Mouse (Mus musculus) MEL (cell line): ENCODE data around the gene Sobp.

Experiments used
- CTCF ChIP-seq, 3 experiments: IDR thresholded peaks in 2 of 3; conservative IDR thresholded peaks in 1 of 3; 2 replicates each; pipeline ENCODE4 v1.5.1; 2011 to 2012; ENCODE audit warnings: low read length in 3 of 3, low read depth in 2 of 3, mild to moderate bottlenecking in 2 of 3, improper control_type of control experiment in 1 of 3, inconsistent platforms in 1 of 3, mixed read lengths in 1 of 3, moderate library complexity in 1 of 3; ENCODE audit not compliant: control insufficient read depth in 1 of 3, insufficient read depth in 1 of 3, poor library complexity in 1 of 3, severe bottlenecking in 1 of 3
- EP300 ChIP-seq, 2 experiments: IDR thresholded peaks; 2 replicates each; pipeline ENCODE4 v1.6.1; 2011; ENCODE audit warnings: improper control_type of control experiment in 2 of 2, low read length in 2 of 2, low read depth in 1 of 2, mild to moderate bottlenecking in 1 of 2
- MAFK ChIP-seq: IDR thresholded peaks from 2 replicates; pipeline ENCODE4 v1.6.1; 2011; ENCODE audit warnings: low read depth, mild to moderate bottlenecking, low read length, improper control_type of control experiment, borderline replicate concordance
- POLR2A ChIP-seq, 2 experiments: IDR thresholded peaks; 2 replicates each; pipeline ENCODE4 v1.6.1; 2011 to 2012; ENCODE audit warnings: low read length in 2 of 2, mild to moderate bottlenecking in 2 of 2, control low read depth in 1 of 2, improper control_type of control experiment in 1 of 2, low read depth in 1 of 2, moderate library complexity in 1 of 2; ENCODE audit not compliant: control insufficient read depth in 1 of 2, insufficient read depth in 1 of 2, poor library complexity in 1 of 2
- TAL1 ChIP-seq: IDR thresholded peaks from 2 replicates; pipeline ENCODE4 v1.6.1; 2012; ENCODE audit warnings: mild to moderate bottlenecking, inconsistent platforms, low read length, moderate library complexity, mixed read lengths

DNA sequence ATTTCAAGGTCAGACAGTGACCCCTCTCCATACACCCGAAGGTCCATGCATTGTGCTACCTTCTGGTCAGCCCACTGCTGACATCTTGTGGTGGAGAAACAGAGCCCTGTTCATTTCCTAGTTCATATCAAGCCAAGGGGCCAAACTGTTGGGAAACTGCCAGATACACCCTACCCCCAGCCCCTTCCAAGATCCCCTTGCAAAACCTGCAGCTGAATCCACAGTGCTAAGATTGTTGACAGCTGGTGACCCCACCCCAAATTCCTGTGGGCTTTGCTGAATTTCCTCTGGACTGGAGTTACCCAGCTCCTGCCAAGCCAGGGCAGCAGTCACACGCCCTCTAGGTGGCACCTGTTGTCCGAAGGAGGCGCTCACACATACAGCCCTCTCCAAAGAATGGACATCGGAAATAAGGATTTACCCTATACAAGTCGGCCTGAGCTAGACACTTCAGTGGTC, 186.7 kb downstream of the Sobp start:
- TF ChIP-seq EP300 (IDR thresholded peaks at IDR 0.05; ENCODE audit: low read depth in 1 of 2, low read length in 2 of 2) (no peak), CTCF (IDR thresholded peaks at IDR 0.05 in 2 of 3, conservative IDR thresholded peaks at IDR 0.05 in 1 of 3; ENCODE audit: control insufficient read depth in 1 of 3, insufficient read depth in 1 of 3, low read depth in 2 of 3, low read length in 3 of 3, poor library complexity in 1 of 3, severe bottlenecking in 1 of 3) (peak; percentile 27 to 63 (median 62)), TAL1 (no peak), POLR2A (IDR thresholded peaks at IDR 0.05; ENCODE audit: control insufficient read depth in 1 of 2, insufficient read depth in 1 of 2, low read depth in 1 of 2, low read length in 2 of 2, poor library complexity in 1 of 2) (no peak), MAFK (no peak)
